Mouse (Mus musculus): ENCODE results near the gene Akna. TPM values are rescaled to one million over a fixed set of nuclear protein-coding genes. Genes with fewer than 3 reads are reported as not detected.
"Not testable (repeated sequence)": the region's sequence is repeated elsewhere in the genome, so short reads cannot be mapped to it uniquely, and the experiment has no call there.

Gene Akna
- polyA plus RNA-seq, 1 experiment from 2014 or later: 5.2 TPM

DNA sequence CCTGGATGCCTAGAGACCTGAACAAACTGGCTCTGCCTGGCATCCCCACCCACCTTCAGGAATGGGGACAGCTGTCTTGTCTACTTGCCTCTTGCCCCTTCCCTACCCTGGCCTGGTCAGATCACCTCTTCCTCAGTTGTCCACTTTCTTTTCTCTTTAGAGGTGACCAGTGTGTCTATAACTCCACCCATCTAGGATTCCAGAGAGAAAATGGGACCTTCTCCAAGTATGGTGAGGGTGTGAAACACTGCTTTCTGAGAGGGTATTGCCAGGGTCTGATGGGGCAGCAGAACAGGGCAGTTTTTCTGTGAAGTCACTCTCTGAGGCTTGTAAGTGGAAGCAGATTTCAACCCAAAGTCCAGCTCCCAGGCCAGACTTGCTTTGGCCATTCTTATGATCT is 57.9 kb downstream of the Akna start:
- H3K4me3 ChIP-seq (ENCODE audit: low read depth, low read length): no peak overlapping the region
- DNase-seq (ENCODE audit: low spot score) (no peak), ATAC-seq (ENCODE audit: low read depth) (no peak)
- H3K27ac ChIP-seq (replicated peaks; ENCODE audit: low read depth, low read length): no peak overlapping the region
- no peak overlapping the region for H3K9ac ChIP-seq (ENCODE audit: low read depth, low read length)
- no peak overlapping the region for H3K4me2 ChIP-seq (ENCODE audit: low read depth, low read length)
- no peaks in the 10 kb centered on the region for H3K36me3 ChIP-seq (ENCODE audit: control insufficient read depth, insufficient read depth, low read length)
- H3K9me3 ChIP-seq (ENCODE audit: control insufficient read depth, low read length): no peaks in the 10 kb centered on the region
- H3K27me3 ChIP-seq (replicated peaks; ENCODE audit: control insufficient read depth, insufficient read depth, low read length): no peaks in the 10 kb centered on the region
- no peaks in the 10 kb centered on the region for H3K4me1 ChIP-seq (ENCODE audit: control insufficient read depth, insufficient read depth, low read length)

DNA sequence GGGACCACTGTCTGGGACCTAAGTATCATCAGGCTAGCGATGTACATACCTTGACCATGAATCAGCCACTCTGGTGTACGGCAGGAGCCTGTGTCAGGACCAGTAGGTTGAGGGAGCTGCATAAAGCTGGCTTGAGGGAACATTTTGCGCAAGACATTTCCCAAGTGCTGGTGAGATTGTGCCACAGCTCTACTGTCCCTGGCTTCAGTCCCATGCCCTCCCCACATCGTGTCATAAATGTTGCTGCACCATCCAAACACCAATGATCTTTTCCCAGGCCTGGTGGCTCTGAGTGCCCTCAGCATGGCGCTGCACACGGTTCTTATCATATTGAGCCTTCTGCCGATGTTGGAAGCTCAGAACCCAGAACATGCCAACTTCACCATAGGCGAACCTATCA is 58.9 kb downstream of the Akna start, which contains the start of gene Orm1:
Gene Orm1, plus strand, starts transcription at position 266 of the 400 bp plus-strand sequence.
- Histone ChIP-seq H3K36me3 (ENCODE audit: control insufficient read depth, insufficient read depth, low read length) (no peaks in the 10 kb centered on the region), H3K9ac (ENCODE audit: low read depth, low read length) (no peak within 1 kb of the TSS), H3K27me3 (replicated peaks; ENCODE audit: control insufficient read depth, insufficient read depth, low read length) (no peaks in the 10 kb centered on the region), H3K9me3 (ENCODE audit: control insufficient read depth, low read length) (no peaks in the 10 kb centered on the region), H3K4me1 (ENCODE audit: control insufficient read depth, insufficient read depth, low read length) (no peaks in the 10 kb centered on the region), H3K4me3 (ENCODE audit: low read depth, low read length) (no peak within 1 kb of the TSS), H3K4me2 (ENCODE audit: low read depth, low read length) (no peak within 1 kb of the TSS), H3K27ac (replicated peaks; ENCODE audit: low read depth, low read length) (no peak within 1 kb of the TSS)
- ATAC-seq (ENCODE audit: low read depth): no peak
- WGBS: 91% methylated on average over 8 of the region's 8 CpGs
- no peak for DNase-seq (ENCODE audit: low spot score)

DNA sequence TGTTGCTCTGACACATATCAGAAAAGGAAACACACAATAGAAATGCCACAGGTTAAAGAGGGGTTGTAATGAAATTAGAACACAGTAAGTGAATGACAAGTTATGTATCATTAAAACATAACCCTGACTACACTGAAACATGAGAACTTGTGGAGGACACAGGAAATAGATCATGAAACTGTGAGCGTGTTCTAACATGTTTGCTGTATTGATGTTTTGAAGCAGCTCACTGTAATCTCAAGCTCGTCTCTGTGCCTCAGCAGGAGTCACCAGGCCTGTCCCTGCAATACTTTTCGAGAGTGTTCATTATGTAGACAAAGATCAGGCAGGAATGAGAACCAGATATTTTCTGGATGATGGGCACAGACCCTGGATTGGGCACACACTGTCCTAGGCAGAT is 59.5 kb downstream of the Akna start:
- Histone ChIP-seq H3K27ac (replicated peaks; ENCODE audit: low read depth, low read length) (no peak overlapping the region), H3K4me1 (ENCODE audit: control insufficient read depth, insufficient read depth, low read length) (no peaks in the 10 kb centered on the region), H3K36me3 (ENCODE audit: control insufficient read depth, insufficient read depth, low read length) (no peaks in the 10 kb centered on the region), H3K9ac (ENCODE audit: low read depth, low read length) (no peak overlapping the region), H3K27me3 (replicated peaks; ENCODE audit: control insufficient read depth, insufficient read depth, low read length) (no peaks in the 10 kb centered on the region), H3K9me3 (ENCODE audit: control insufficient read depth, low read length) (no peaks in the 10 kb centered on the region), H3K4me3 (ENCODE audit: low read depth, low read length) (no peak overlapping the region), H3K4me2 (ENCODE audit: low read depth, low read length) (no peak overlapping the region)
- DNase-seq (ENCODE audit: low spot score) (no peak), ATAC-seq (ENCODE audit: low read depth) (no peak)
- WGBS: 36% methylated on average over 3 of the region's 3 CpGs

DNA sequence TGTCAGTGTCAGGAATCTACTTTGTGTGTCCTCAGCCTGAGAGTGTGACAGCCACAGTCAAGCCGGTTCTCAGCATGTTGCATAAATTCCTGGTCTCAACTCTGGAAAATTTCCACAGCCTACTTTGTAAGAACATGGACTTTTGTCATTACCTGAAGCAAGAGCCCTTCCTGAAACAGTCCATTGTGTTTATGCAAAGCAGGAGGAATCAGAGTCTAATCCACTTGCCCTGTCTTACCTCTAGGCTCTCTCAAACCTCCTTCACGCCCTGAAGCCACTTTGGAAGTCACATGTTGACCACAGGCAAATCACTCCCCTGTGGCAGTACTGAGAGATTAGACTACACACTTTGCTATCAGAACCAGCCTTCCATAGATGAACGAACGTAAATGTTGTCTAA is 60.7 kb downstream of the Akna start:
- Histone ChIP-seq H3K4me2 (ENCODE audit: low read depth, low read length) (no peak overlapping the region), H3K27me3 (replicated peaks; ENCODE audit: control insufficient read depth, insufficient read depth, low read length) (no peaks in the 10 kb centered on the region), H3K36me3 (ENCODE audit: control insufficient read depth, insufficient read depth, low read length) (no peaks in the 10 kb centered on the region), H3K4me3 (ENCODE audit: low read depth, low read length) (no peak overlapping the region), H3K9ac (ENCODE audit: low read depth, low read length) (no peak overlapping the region), H3K4me1 (ENCODE audit: control insufficient read depth, insufficient read depth, low read length) (no peaks in the 10 kb centered on the region), H3K9me3 (ENCODE audit: control insufficient read depth, low read length) (no peaks in the 10 kb centered on the region), H3K27ac (replicated peaks; ENCODE audit: low read depth, low read length) (no peak overlapping the region)
- no peak for ATAC-seq (ENCODE audit: low read depth)
- no peak for DNase-seq (ENCODE audit: low spot score)
- 67% methylated on average over 4 of the region's 4 CpGs for WGBS

DNA sequence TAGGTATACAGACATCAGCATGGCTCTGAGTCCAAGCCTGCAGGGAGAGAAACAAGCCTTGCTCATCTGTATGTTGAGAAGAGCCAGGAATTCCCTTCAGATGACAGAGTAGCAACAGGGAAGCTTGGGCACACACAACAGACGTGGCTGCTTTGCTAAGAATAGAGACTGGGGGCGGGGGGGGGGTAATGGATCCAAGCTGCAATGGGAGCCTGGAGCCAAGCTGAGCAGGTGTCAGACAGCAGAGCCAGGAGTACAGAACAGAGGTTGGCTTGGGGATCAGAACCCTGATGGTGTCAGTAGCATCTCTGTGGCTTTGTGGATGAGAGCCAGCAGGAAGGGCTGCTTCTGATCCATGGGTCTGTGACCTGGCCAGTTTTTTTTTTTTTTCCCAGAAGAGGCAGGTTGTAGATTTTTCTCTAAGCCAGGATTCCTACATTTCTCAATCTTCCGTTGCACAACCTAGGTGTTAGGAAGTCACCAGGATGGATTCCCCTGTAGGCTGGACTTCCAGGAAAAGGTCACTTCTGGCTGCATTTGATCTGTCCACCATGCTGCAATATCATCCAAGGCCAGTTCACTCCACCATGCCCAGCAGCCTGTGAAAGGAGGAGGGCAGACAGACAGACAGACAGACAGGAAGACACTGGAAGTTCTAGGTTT is 64.6 kb downstream of the Akna start:
- 53% methylated on average over 3 of the region's 3 CpGs for WGBS
- no peaks in the 10 kb centered on the region for H3K9me3 ChIP-seq (ENCODE audit: control insufficient read depth, low read length)
- ATAC-seq (ENCODE audit: low read depth) (no peak), DNase-seq (ENCODE audit: low spot score) (no peak)
- no peak overlapping the region for H3K4me3 ChIP-seq (ENCODE audit: low read depth, low read length)
- no peak overlapping the region for H3K27ac ChIP-seq (replicated peaks; ENCODE audit: low read depth, low read length)
- no peak overlapping the region for H3K9ac ChIP-seq (ENCODE audit: low read depth, low read length)
- H3K4me2 ChIP-seq (ENCODE audit: low read depth, low read length): no peak overlapping the region
- H3K27me3 ChIP-seq (replicated peaks; ENCODE audit: control insufficient read depth, insufficient read depth, low read length): no peaks in the 10 kb centered on the region
- no peaks in the 10 kb centered on the region for H3K4me1 ChIP-seq (ENCODE audit: control insufficient read depth, insufficient read depth, low read length)
- peaks cover 15% of the 10 kb centered on the region for H3K36me3 ChIP-seq (ENCODE audit: control insufficient read depth, insufficient read depth, low read length)

DNA sequence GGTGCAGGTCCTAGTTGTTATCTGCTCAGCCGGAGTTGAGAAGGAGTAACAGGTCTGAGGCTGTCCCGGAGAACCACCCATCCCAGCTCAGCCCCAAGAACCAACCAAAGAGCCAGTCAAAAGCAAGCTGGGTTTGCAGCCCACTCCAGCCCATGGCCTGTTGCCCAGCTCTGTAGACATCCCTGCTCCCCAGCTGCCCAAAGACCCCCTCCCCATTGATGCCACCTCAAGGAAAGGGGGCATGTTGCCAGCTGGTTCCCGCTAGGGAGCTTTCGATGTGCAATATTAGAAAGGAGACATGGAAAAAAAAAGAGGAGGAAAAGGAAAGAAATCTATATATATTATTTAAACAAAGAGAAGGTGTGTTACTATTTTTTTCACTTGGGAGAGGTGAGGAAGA is 69.8 kb downstream of the Akna start:
- Histone ChIP-seq H3K4me3 (ENCODE audit: low read depth, low read length) (no peak overlapping the region), H3K4me1 (ENCODE audit: control insufficient read depth, insufficient read depth, low read length) (no peaks in the 10 kb centered on the region), H3K9ac (ENCODE audit: low read depth, low read length) (no peak overlapping the region), H3K9me3 (ENCODE audit: control insufficient read depth, low read length) (no peaks in the 10 kb centered on the region), H3K36me3 (ENCODE audit: control insufficient read depth, insufficient read depth, low read length) (peaks cover 56% of the 10 kb centered on the region), H3K4me2 (ENCODE audit: low read depth, low read length) (no peak overlapping the region), H3K27me3 (replicated peaks; ENCODE audit: control insufficient read depth, insufficient read depth, low read length) (no peaks in the 10 kb centered on the region), H3K27ac (replicated peaks; ENCODE audit: low read depth, low read length) (no peak overlapping the region)
- ATAC-seq (ENCODE audit: low read depth): no peak
- no peak for DNase-seq (ENCODE audit: low spot score)
- 87% methylated on average over 4 of the region's 4 CpGs for WGBS

DNA sequence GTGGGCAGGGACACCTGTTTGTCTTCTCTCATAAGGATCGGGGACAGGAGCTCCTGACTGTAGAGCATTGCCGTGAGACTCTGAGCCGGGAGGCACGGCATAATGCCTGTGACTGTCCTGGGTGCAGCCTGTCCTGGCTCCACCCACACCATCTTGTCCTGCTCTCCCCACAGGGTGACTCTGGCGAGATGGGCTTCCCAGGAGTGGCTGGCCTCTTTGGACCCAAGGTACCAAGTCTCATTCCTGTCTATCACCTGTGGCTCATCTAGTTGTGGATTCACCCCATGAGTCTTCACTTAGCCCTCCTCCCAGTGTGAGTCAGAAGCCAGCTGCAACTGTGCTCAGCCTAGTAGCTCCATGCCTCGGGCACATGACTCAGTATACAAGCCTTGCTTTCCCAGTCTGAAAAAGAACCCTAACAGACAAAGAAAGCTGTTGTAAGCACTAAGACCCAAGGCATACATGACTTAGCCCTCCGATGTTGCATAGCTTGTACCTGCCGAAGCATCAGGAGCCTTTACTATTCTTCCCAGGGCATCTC is 79.8 kb downstream of the Akna start:
- H3K27ac ChIP-seq (replicated peaks; ENCODE audit: low read depth, low read length): no peak overlapping the region
- DNase-seq (ENCODE audit: low spot score) (no peak), ATAC-seq (ENCODE audit: low read depth) (no peak)
- H3K4me2 ChIP-seq (ENCODE audit: low read depth, low read length): no peak overlapping the region
- 71% methylated on average over 8 of the region's 8 CpGs for WGBS
- H3K4me3 ChIP-seq (ENCODE audit: low read depth, low read length): no peak overlapping the region
- peaks cover 79% of the 10 kb centered on the region for H3K36me3 ChIP-seq (ENCODE audit: control insufficient read depth, insufficient read depth, low read length)
- H3K9ac ChIP-seq (ENCODE audit: low read depth, low read length): no peak overlapping the region
- no peaks in the 10 kb centered on the region for H3K9me3 ChIP-seq (ENCODE audit: control insufficient read depth, low read length)
- H3K4me1 ChIP-seq (ENCODE audit: control insufficient read depth, insufficient read depth, low read length): no peaks in the 10 kb centered on the region
- no peaks in the 10 kb centered on the region for H3K27me3 ChIP-seq (replicated peaks; ENCODE audit: control insufficient read depth, insufficient read depth, low read length)

DNA sequence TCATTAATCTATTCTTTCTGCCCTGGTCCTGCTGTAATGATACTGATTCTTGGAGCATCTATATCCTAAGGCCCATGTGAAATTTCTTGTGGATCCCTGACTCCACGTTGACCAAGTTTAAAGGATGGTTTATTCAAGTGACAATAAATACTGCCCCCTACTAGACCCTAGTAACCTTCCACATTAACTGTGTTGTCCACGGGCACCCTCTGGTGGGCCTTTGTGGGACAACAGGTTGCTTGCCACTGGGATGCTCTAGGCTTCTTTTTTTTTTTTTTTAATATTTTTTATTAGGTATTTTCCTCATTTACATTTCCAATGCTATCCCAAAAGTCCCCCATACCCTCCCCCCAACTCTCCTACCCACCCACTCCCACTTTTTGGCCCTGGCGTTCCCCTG is 83.6 kb downstream of the Akna start:
- H3K9me3 ChIP-seq (ENCODE audit: control insufficient read depth, low read length); ATAC-seq (ENCODE audit: low read depth); H3K9ac ChIP-seq (ENCODE audit: low read depth, low read length); H3K4me1 ChIP-seq (ENCODE audit: control insufficient read depth, insufficient read depth, low read length); H3K27ac ChIP-seq (replicated peaks; ENCODE audit: low read depth, low read length); H3K4me2 ChIP-seq (ENCODE audit: low read depth, low read length); H3K4me3 ChIP-seq (ENCODE audit: low read depth, low read length); H3K27me3 ChIP-seq (replicated peaks; ENCODE audit: control insufficient read depth, insufficient read depth, low read length): not testable (repeated sequence)
- H3K36me3 ChIP-seq (ENCODE audit: control insufficient read depth, insufficient read depth, low read length): peaks cover 75% of the 10 kb centered on the region
- peak; percentile 56 for DNase-seq (ENCODE audit: low spot score)
- 23% methylated on average over 3 of the region's 3 CpGs for WGBS

Measured in embryonic facial prominence, embryonic 14.5 days (tissue).